Mouse (Mus musculus) embryonic fibroblast, embryonic 13.5 days (primary cell): ENCODE results near the gene Pycr2.

ENCODE experiments used
- CTCF ChIP-seq: IDR thresholded peaks from 2 replicates; pipeline ENCODE4 v1.5.1; 2011; ENCODE audit warnings: mild to moderate bottlenecking, control low read depth, low read length, moderate library complexity, borderline replicate concordance; ENCODE audit not compliant: insufficient read depth
- POLR2A ChIP-seq: IDR thresholded peaks from 2 replicates; pipeline ENCODE4 v1.6.1; 2011; ENCODE audit warnings: low read depth, mild to moderate bottlenecking, control low read depth, low read length, moderate library complexity

- TF ChIP-seq POLR2A (no peak), CTCF (no peak)
These were observed 19.6 kb upstream of the Pycr2 start for GRCm38 (mm10) chr1:180884484-180884883.
